Mouse (Mus musculus) mature B cell (primary cell): Measurements from ENCODE around the gene Nek4.

Experiments
- in situ Hi-C: fragments of 300-500 bp; cut with MboI; formaldehyde crosslinking; loops from 2 replicates; pipeline ENCODE4 v1.14.3; 2019

Gene Nek4

DNA sequence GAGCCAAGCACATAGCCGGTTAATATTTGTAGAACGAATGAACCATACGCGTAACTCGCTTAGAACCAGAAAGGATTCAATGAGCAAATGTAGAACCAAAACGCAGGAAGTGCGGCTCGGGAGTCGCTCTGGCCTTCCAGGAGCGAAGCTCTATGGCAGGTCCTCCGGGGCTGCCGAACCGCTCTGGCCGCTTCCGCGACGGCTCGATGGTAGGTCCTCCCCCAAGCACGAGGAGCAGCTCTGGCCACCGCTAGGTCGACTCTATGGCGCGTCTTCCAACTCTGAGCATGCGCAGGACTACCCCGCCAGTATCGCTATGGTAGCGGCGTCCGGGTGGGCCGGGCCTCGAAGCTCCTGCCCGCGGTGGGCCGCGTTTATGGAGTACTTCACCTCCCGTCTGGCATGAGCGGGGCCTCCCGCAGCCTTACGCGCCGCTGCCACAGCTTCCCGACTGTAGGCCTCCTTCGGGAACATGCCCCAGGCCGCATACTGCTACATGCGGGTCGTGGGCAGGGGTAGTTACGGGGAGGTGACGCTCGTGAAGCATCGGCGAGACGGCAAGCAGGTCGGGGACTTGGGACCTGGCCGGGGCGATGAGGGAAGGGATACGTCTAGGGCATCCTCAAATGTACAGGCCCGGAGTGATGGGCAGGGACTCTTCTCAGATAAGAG lies at the start of gene Nek4:
Gene Nek4 (plus strand): TSS at position 224 of the 672 bp plus-strand sequence.
- in situ Hi-C loops, result no loop called here

DNA sequence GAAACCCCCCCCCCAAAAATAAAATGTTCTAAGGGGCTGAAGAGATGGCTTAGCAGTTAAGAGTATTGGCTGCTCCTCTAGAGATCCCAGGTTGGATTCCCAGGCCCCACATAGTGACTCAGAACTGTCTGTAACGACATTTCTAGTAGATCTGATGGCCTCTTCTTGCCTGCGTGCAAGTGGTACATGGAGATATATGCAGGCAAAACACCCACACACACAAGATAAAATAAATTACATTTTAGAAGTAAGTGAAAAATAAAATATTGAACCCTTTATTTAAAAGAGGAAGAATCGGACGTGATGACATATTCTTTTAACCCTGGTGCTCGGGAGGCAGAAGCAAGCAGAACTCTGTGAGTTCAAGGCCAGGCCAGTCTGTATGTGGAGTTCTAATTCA lies 48.5 kb upstream of the Nek4 start:
- in situ Hi-C loops, result no loop called here

- in situ Hi-C loops, result no loop called here
Measured at GRCm38 (mm10) chr14:30903036-30903435, 48.1 kb upstream of the Nek4 start.

GRCm38 (mm10) chr14:30904307-30904706 lies 46.9 kb upstream of the Nek4 start:
- in situ Hi-C loops, result no loop called here

- in situ Hi-C loops, result no loop called here
Measured at GRCm38 (mm10) chr14:30906001-30906400, 45.2 kb upstream of the Nek4 start.

DNA sequence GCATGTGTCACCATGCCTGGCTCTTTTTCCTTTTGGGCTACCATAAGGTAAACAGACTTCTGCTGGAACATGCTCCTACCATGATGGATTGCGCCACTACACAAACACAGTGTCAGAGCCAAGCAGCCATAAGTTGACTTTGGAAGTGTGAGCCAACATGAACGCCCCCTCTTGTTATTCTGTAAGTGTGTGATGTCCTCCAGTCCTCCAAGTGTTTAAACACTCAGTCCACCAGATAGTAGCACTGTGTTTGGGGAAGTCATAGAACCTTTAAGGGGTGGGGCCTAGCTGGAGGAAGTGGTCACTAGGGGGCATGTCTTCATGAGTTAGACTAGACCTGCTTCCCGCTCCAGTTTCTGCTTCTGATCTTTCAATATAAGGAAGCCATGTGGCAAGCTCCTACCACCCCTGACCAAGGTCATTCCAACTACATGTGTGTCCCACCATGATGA lies 43.3 kb upstream of the Nek4 start:
- in situ Hi-C loops, result no loop called here

GRCm38 (mm10) chr14:30911141-30911540 lies 40.0 kb upstream of the Nek4 start:
- in situ Hi-C loops, result no loop called here

DNA sequence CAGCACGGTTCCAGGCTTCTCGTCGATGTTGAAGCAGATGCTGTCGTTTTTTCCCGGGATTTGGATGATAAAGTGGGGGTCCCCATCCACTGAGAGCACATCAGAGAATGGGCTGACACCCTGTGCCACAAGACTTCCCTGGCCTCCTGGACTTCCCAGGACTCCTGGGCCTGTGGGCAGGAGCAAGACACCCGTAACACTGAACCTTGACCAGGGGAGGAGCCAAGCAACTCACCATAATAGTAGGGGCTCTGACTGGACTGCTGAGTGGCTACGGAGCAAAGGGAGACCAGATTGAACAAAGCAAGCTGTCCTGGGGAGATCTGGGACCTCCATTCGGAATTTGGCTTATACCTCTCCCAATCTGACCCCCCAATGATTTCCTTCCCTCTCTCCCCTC lies 38.5 kb upstream of the Nek4 start:
- in situ Hi-C loops, result no loop called here

DNA sequence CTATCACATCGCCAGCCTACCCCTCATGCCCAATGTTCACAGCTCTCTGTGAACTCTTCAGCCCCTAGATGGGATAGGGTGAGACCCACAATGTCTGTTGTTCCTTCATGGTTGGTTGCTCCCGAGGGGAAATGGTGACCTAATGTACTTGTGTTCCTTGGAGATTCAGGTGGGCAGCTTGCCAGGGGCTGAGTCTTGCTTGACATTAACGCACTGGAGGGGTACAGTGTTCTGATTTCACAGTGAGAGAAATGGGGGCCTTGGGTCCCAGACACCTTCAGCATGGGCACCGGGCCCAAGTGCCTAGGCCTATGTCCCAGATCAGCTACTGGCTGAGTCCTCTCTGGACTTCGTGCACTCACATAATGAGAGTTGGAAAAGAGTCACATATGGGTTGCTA lies 37.8 kb upstream of the Nek4 start:
- in situ Hi-C loops, result no loop called here

DNA sequence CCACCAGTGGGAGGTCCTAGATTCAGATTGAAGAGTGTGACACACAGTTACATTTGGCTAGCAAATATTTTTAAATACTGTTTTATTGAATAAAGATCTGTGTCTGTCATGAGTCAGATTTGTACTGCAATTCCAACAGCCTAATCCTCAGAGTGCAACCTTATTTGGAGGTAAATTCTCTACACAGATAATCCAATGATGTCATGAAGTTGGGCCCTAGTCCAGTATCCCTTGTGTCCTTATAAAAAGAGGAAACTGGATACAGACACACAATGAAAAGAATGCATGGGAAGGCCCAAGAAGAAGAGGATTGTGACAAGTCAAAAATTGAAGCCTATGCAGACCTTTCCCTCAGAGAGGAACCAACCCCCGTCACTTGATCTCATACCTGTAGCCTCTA lies 34.7 kb upstream of the Nek4 start:
- in situ Hi-C loops, result no loop called here

DNA sequence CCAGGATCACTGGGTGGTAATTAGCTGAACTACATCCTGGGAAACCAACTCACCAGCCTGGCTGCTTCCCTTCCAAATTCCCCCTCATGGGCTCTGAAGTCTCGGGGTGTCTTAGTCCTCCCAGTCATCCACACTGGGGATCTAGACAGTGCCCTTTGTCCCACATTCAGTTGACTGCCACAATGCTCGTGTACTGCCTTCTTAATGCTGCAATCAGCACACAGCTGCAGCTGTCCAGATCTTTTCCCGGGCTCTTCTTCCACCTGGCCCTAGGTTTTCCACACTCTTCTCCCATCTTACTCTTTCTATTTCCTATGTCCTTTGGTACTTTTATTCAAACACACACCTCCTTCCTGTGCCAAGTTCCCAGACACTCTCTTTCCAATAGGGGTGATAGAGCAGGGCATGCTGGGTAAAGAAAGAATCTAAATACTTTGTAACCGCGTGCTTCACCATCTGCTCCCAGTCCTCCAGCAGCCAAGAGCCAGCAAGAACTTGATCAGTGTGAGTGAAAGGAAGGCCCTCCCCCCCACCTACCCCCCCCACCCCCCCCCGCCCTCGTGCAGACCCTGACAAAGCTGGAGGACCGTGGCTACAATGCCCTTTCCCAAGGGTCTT lies 29.0 kb upstream of the Nek4 start:
- in situ Hi-C loops, result no loop called here

GRCm38 (mm10) chr14:30923375-30924105 lies 27.6 kb upstream of the Nek4 start, which contains the start of gene Itih3:
Itih3 (minus strand) TSS chr14:30923760.
- in situ Hi-C loops, result no loop called here

DNA sequence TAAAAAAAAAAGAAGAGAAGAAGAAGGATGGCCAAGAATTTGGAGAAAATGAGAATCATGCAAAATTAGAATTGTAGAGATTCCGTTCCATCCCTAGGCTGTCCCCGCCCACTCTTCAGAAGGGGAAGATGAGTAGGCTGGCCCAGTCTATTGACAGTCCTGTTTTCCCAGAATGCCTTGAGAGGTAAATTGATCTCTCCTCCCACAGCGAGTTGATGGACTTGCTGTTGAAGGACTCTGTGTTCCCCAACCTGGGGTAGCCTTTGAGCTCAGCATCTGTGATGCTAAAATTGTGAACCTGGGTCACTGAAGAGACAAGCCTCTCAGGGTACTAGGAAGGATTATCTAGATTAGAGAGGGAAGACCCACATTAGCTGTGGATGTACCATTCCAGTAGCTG lies 25.7 kb upstream of the Nek4 start:
- in situ Hi-C loops, result no loop called here

DNA sequence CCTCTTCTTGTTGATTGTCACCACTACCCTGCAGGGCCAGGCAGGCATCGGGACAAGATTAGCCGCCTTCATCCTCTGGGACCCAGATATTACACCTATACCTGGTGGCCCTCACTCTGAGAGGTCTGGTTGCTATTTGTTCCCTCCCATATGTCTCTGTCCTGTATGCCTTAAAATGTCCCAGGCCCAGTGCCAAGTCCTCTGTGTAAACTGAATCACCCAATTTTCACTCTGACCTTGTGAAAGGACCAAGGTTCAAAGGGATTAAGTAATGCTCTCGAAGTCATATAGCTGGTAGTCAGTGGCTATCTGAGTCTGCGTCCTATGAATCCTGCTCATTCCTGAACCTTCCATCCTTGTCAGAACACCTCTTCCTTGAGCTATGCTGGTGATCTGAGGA lies 20.8 kb upstream of the Nek4 start:
- in situ Hi-C loops, result no loop called here

DNA sequence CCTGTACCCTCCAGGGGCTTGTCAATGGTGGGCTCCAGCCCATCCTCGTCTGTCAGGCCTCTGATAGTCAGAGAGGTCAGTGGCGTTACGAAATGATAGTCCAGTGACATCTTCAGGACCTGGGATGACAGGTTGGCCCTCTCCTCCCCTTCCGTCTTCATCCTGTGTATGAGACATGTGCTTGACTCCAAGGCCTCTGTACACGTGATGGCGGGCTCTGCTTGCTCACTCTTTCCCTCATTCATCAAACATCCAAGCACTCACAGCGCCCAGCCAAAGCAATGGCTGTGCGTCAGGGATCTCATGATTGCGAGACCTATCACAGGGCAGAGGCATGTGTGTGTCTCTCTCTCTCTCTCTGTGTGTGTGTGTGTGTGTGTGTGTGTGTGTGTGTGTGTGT lies 17.8 kb upstream of the Nek4 start:
- in situ Hi-C loops, result no loop called here

GRCm38 (mm10) chr14:30942254-30942653 lies 8.9 kb upstream of the Nek4 start:
- in situ Hi-C loops, result no loop called here

DNA sequence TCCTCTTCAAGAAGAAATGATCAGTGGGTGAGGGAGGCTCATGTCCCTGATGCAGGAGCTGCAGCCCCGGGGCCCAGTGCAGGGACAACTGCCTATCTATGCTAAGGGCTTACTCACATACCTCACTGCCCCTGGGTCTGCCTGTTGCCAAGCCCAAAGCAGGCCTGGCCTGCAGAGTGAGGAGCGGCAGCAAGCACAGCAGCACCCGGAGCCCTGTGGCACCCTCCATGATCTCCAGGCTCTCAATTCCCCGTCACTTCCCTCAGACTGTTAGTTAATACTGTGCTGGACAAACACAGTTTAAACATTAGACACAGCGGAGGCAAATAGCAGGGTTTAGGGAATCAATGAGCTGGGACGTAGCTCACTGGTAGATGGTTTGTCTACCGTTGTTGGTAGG lies 8.1 kb upstream of the Nek4 start, which contains the start of gene Itih1:
Gene Itih1 (minus strand): TSS at position 252 of the 400 bp plus-strand sequence.
- in situ Hi-C loops, result no loop called here

DNA sequence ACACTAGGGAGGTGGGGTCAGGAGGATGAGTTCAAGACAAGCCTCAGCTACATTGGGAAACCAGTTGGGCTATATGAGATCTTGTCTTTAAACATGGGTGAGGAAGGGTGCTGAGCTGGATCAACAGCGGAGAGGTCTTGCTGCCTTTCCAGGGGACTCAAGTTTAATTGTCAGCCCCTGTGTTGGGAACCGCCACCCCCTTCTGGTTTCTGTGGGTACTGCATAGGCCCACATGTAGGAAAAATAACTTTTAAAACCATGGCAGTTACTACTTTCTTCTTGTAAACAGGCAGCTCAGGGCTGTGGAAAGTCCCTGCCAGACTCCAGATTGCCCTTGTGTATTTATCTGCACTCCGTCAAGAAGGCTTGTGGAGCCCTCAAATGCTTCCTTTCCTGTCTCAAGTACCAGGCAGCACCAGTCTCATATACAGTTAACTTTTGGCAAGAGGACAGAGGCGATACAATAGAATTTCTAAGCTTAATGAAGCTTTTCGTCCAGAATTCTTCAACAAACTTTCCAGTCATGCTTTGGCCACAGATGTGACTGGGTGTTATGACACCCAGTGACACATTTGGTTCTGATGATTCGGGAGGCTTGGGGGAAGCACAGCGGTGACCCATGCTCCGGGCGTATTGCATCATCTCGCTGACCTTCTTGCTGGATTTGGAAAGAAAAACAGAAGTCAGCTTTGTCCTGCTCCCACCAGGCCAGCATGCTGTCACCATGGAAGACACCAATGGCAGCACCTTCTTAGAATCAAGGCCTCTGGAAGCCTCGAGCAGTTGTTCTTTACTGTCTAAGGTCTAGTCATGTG lies 7.1 kb upstream of the Nek4 start:
- in situ Hi-C loops, result no loop called here

DNA sequence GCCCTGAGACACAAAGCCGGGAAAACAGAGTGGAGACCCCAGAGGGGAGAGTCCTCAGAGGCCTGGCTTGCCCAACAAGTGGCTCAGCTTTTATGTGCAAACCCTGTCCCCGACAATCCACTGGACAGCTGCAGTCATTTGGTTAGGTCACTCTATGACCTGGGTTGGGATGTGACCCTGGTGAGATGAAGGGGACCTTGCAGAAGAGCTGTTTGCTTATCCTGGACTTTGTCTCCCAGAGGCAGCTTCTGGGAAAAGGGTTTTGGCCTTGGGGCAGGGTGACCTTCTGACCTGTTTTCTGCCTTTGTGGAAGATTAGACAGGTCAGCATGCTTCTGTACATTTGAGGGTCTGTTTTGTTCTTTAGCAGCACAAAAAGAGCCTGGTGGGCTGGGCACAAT lies 6.4 kb upstream of the Nek4 start:
- in situ Hi-C loops, result no loop called here

GRCm38 (mm10) chr14:30949986-30950385 lies 1.2 kb upstream of the Nek4 start:
- in situ Hi-C loops, result no loop called here

GRCm38 (mm10) chr14:30958517-30958916 lies 7.3 kb downstream of the Nek4 start:
- in situ Hi-C loops, result no loop called here

- in situ Hi-C loops, result no loop called here
Measured at GRCm38 (mm10) chr14:30959031-30959430, 7.9 kb downstream of the Nek4 start.
